Mouse (Mus musculus): Measurements from ENCODE around the gene Trip6.

The Trip6 gene

GRCm38 (mm10) chr5:137338663-137339289 lies 24.6 kb upstream of the Trip6 start:
- peak; percentile 64 to 89 for DNase-seq (ENCODE audit: inconsistent age in 2 of 2, low spot score in 1 of 2)

- DNase-seq (ENCODE audit: inconsistent age in 2 of 2, low spot score in 1 of 2): peak; percentile 94 to 96
Measured at GRCm38 (mm10) chr5:137338256-137338655, 24.1 kb upstream of the Trip6 start.

GRCm38 (mm10) chr5:137337190-137337589 lies 23.0 kb upstream of the Trip6 start:
- no peak for DNase-seq (ENCODE audit: inconsistent age in 2 of 2, low spot score in 1 of 2)

GRCm38 (mm10) chr5:137335066-137335465 lies 20.9 kb upstream of the Trip6 start:
- DNase-seq (ENCODE audit: inconsistent age in 2 of 2, low spot score in 1 of 2): no peak

- DNase-seq (ENCODE audit: inconsistent age in 2 of 2, low spot score in 1 of 2): no peak
Measured at GRCm38 (mm10) chr5:137334317-137334716, 20.1 kb upstream of the Trip6 start.

GRCm38 (mm10) chr5:137333512-137334174 lies 19.4 kb upstream of the Trip6 start, which contains the start of gene Slc12a9:
Gene Slc12a9, minus strand, starts transcription at chr5:137333597.
- peak; percentile 95 to 99 for DNase-seq (ENCODE audit: inconsistent age in 2 of 2, low spot score in 1 of 2)

- no peak for DNase-seq (ENCODE audit: inconsistent age in 2 of 2, low spot score in 1 of 2)
Measured at GRCm38 (mm10) chr5:137332857-137333511, 18.8 kb upstream of the Trip6 start.

GRCm38 (mm10) chr5:137330910-137331309 lies 16.7 kb upstream of the Trip6 start:
- DNase-seq (ENCODE audit: inconsistent age in 2 of 2, low spot score in 1 of 2): no peak

GRCm38 (mm10) chr5:137320996-137321395 lies 6.8 kb upstream of the Trip6 start:
- no peak for DNase-seq (ENCODE audit: inconsistent age in 2 of 2, low spot score in 1 of 2)

GRCm38 (mm10) chr5:137318570-137318969 lies 4.4 kb upstream of the Trip6 start:
- peak in 1 of 2 experiments; percentile 45 for DNase-seq (ENCODE audit: inconsistent age in 2 of 2, low spot score in 1 of 2)

GRCm38 (mm10) chr5:137317361-137317760 lies 3.2 kb upstream of the Trip6 start:
- no peak for DNase-seq (ENCODE audit: inconsistent age in 2 of 2, low spot score in 1 of 2)

- peak in 1 of 2 experiments; percentile 60 for DNase-seq (ENCODE audit: inconsistent age in 2 of 2, low spot score in 1 of 2)
Measured at GRCm38 (mm10) chr5:137315084-137315903, 1.1 kb upstream of the Trip6 start.

GRCm38 (mm10) chr5:137313466-137314192 lies 575 bp downstream of the Trip6 start:
- DNase-seq (ENCODE audit: inconsistent age in 2 of 2, low spot score in 1 of 2): no peak

GRCm38 (mm10) chr5:137308356-137308755 lies 5.8 kb downstream of the Trip6 start:
- DNase-seq (ENCODE audit: inconsistent age in 2 of 2, low spot score in 1 of 2): no peak

GRCm38 (mm10) chr5:137307071-137307912 lies 6.9 kb downstream of the Trip6 start, which contains the start of gene Srrt:
Gene Srrt, minus strand, starts transcription at chr5:137307674.
- peak; percentile 93 to 97 for DNase-seq (ENCODE audit: inconsistent age in 2 of 2, low spot score in 1 of 2)

GRCm38 (mm10) chr5:137306439-137307005 lies 7.7 kb downstream of the Trip6 start:
- peak in 1 of 2 experiments; percentile 18 for DNase-seq (ENCODE audit: inconsistent age in 2 of 2, low spot score in 1 of 2)

GRCm38 (mm10) chr5:137305822-137306221 lies 8.4 kb downstream of the Trip6 start:
- DNase-seq (ENCODE audit: inconsistent age in 2 of 2, low spot score in 1 of 2): peak in 1 of 2 experiments; percentile 23

GRCm38 (mm10) chr5:137304816-137305215 lies 9.4 kb downstream of the Trip6 start:
- no peak for DNase-seq (ENCODE audit: inconsistent age in 2 of 2, low spot score in 1 of 2)

- DNase-seq (ENCODE audit: inconsistent age in 2 of 2, low spot score in 1 of 2): no peak
Measured at GRCm38 (mm10) chr5:137304165-137304564, 10.0 kb downstream of the Trip6 start.

All from adrenal gland, adult (tissue).